Mouse (Mus musculus): ENCODE results near the gene Ptgr2. TPM values are rescaled to one million over a fixed set of nuclear protein-coding genes. Genes with fewer than 3 reads are reported as not detected.
"Not testable (repeated sequence)": the region's sequence is repeated elsewhere in the genome, so short reads cannot be mapped to it uniquely, and the experiment has no call there.

The Ptgr2 gene
- total RNA-seq, 4 experiments from 2014 or later: 216 to 264 (median 243) TPM

GRCm38 (mm10) chr12:84304101-84304500, 19.1 kb downstream of the Ptgr2 start:
- DNase-seq (ENCODE audit: low spot score): no peak

DNA sequence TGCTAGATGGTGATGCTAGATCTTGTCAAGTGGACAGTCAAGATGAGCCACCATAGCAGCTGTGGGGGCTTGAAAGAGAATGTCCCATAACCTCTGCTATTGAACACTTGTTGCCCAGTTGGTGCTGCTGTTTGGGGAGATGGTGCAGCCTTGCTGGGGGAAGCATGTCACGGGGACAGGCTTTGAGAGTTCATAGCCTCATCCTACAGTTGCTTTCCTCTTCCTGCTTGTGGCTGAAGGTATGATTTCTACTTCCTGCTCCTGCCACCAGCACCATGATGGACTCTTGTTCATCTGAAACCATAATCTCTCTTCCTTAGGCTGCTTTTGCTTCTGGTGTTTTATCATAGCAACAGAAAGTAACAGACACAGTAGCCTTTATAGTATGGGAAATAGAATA, 19.5 kb downstream of the Ptgr2 start:
- DNase-seq (ENCODE audit: low spot score): no peak

- DNase-seq (ENCODE audit: low spot score): no peak
Measured at GRCm38 (mm10) chr12:84311306-84311705, 26.3 kb downstream of the Ptgr2 start.

GRCm38 (mm10) chr12:84316006-84316405, 31.0 kb downstream of the Ptgr2 start:
- peak; percentile 20 for DNase-seq (ENCODE audit: low spot score)

DNA sequence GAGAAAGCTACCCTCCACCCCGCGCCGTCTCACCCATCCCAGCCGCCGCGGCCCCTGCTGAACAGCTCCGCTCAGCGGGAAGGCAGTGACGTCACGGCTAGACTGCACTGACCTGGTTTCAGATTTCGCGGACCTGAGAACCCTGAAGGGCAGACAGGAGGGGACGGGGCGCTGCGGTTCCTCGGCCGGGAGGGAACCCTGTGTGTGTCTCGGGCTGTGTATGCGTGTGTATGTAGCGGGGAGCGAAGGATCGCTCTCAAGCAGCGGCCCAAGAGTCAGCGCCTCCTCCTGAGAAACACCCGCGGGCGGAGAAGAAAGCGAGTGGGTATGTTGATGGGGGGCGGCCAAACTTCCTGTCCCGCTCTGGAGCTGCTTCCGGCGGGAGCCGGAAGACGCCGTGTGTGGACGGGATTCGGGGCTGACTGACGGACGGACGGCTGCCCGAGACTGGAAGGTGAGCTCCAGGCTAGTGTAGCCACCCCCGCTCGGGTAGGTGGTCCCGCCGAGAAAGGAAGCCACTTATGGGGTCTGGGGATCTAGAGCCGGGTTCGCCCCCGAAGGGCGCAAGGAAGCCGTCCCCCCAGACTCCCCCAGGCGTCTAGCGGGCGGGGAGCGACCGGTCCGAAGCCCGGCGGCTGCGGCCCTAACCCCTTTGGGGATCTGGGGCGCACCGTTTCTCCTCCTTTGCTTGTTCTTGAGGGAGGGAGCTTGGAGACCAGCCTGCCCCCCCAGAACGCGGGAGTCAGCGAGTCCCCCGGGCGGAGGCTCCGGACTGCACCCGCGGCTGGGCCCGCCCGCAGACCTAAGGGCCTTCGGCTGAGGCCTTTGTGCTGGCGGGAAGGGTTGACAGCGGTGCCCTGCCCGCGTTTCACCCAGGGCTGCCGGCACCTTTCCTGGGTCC, 31.9 kb downstream of the Ptgr2 start, which contains the start of gene Zfp410:
TSS of gene Zfp410 (plus strand) at position 132 of the 901 bp plus-strand sequence.
- peak; percentile 87 for DNase-seq (ENCODE audit: low spot score)

DNA sequence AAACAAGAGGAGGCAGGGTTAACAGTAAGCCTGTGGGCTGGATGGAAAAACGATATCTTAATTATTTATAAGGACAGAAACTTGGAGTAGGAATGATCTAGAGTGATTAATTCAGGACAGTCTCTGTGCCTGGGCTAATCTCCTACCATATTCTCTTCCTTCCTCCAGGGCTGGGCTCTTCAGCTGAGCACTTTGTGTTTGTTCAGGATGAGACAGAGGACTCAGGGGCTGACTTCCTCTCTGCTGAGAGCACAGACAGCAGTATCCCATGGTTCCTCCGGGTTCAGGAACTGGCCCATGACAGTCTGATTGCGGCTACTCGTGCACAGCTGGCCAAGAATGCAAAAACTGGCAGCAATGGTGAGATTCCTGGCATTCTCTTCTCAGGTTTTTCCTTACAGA, 42.1 kb downstream of the Ptgr2 start:
- peak; percentile 43 for DNase-seq (ENCODE audit: low spot score)

DNA sequence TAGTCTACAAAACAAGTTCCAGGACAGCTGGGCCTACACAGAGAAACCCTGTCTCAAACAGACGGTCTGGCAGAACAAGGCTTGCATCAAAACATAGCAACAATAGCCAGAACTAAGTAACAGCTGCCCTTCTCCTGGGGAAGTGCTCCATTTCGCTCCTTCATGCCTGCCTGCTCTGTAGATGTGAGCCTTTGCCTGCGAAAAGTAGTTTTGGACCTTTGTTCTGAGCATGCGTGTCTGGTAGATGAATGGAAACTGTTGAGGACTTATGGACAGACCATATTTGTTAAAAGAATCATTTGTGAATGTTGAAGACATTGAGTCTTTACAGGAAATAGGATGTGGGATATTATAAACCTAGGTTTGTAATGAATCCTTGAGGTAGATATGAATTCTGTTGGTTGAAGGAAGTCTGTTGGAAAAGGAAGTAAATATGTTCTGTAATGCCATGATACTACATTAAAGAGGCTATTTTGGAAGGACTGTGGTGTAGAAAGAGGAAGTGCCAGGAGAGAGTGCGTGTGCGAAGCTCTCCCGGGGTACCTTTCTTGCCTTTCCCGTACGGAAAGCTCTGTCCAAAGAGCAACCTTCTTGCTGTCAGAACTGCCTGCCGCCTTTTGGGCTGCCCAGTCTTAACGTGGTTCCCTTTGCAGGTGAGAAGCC, 52.1 kb downstream of the Ptgr2 start:
- DNase-seq (ENCODE audit: low spot score): no peak

- no peak for DNase-seq (ENCODE audit: low spot score)
Measured at GRCm38 (mm10) chr12:84347192-84347591, 62.2 kb downstream of the Ptgr2 start.

- DNase-seq (ENCODE audit: low spot score): not testable (repeated sequence)
Measured at GRCm38 (mm10) chr12:84358699-84359098, 73.7 kb downstream of the Ptgr2 start.

DNA sequence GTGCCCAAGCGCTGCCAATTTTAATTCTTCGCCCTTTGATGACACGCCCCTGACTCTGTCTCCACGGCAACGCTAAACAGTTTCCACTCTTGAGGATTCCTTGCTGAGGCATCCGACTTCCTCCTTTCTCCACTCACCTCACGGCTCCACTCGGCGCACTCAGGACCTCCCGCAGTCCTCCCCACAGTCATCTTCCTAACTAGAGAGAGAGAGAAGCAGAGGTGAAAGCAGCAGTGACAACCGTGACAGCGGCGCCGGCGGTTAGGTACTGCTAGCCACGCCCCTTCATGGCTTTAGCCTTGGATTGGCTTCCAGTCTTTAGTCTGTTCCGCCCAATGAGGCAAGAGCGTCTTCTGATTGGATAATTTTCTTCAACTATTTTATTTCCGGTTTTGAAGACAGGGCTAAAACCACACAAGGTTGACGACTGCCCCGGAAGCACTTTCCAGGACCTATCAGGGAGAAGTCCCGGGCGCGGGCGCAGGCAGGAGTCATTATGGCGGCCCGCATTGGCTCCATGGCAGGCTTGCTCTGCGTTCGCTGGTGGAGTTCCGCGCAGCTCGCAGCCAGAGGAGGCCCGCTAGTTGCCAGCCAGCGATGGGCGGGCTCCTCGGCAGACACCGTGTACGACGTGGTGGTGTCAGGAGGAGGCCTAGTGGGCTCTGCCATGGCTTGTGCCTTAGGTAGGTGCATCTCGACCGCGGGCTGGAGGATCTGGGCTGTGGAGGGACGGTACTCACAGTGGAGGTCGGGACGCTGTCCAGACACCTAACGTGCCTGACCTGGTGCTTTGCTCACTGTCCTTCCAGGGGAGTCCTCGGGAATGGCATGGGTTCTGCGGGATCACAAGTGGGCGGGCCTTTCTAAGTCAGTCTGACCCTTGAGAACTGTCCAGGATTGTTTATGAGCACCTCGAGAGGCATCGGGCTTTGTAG, 76.8 kb downstream of the Ptgr2 start, which contains the start of the genes Coq6 and Fam161b:
TSS of gene Coq6 (plus strand) at position 103 of the 935 bp plus-strand sequence.
TSS of gene Fam161b (minus strand) at position 279 of the 935 bp plus-strand sequence.
- DNase-seq (ENCODE audit: low spot score): peak; percentile 97

DNA sequence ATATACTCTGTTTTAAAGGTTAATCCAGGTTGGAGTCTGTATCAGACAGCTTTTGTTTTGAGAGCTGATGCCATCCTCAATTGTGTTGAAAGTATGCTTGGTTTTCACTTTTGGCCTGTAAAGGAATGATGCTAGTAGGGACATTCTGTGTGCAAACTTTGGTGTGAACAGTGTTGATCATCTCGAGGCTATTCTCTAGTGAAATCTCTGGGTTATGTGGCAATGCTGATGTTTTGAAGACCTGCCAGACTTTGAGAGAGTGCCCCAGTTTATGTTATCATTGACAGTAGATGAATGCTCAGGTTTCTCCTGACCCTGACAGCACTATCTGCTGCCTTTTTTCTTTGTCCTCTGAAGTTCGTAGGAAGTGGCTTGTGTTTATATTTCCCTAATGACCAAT, 77.8 kb downstream of the Ptgr2 start:
- DNase-seq (ENCODE audit: low spot score): no peak

DNA sequence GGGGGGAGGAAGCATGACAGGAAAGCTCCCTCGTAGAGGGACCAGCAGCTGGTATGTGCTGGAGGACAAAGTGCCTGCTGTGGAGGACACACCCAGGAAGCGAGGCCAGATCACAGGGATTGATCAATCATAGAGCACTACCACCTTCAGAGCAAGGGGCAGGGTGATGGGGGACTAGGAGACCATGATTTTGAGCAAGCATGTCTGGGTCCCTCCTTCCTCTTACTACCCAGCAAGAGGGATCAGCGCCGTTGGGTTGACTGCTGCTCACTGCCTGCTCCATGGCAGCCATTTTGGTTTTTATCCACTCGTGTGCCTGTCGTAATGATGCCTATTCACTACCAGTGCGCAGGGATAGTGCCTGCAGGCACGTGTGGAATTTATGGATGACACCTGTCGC, 79.3 kb downstream of the Ptgr2 start:
- no peak for DNase-seq (ENCODE audit: low spot score)

- DNase-seq (ENCODE audit: low spot score): no peak
Measured at GRCm38 (mm10) chr12:84365137-84365536, 80.1 kb downstream of the Ptgr2 start.

Other genes with a start within 250 kb of the Ptgr2 start
- 1 to 10 TPM in 3 of 4 experiments, under 1 TPM in 1; 0.73 to 1.5 (median 1.3) TPM for gene Acot4, start 246.9 kb upstream of the Ptgr2 start, total RNA-seq (2022)
- under 1 TPM in 1 of 4 experiments, not detected in 3; 0.81 TPM for gene Gm49366, start 246.3 kb upstream of the Ptgr2 start, total RNA-seq (2022)
- gene Acot3, start 233.1 kb upstream of the Ptgr2 start, total RNA-seq (2022): 1 to 10 TPM in 1 of 4 experiments, under 1 TPM in 3; 0.38 to 1.4 (median 0.95) TPM
- not detected for gene Acot5, start 215.9 kb upstream of the Ptgr2 start, total RNA-seq (2022)
- gene Acot6, start 184.6 kb upstream of the Ptgr2 start, total RNA-seq (2022): 1 to 10 TPM; 1.9 to 2.8 (median 2.4) TPM
- gene Dnal1, start 170.9 kb upstream of the Ptgr2 start, total RNA-seq (2022): 1 to 10 TPM; 6.2 to 7.8 (median 7.0) TPM
- gene Pnma1, start 136.7 kb upstream of the Ptgr2 start, total RNA-seq (2022): under 1 TPM in 2 of 4 experiments, not detected in 2; 0.11 TPM
- 10 to 100 TPM; 13.1 to 17.5 (median 14.5) TPM for gene Elmsan1, start 66.4 kb upstream of the Ptgr2 start, total RNA-seq (2022)
- gene Zfp410, start 31.6 kb downstream of the Ptgr2 start, total RNA-seq (2022): 10 to 100 TPM; 18.9 to 20.2 (median 19.5) TPM
- 100 to 1,000 TPM in 2 of 4 experiments, 10 to 100 TPM in 2; 99.6 to 103 (median 101) TPM for gene Coq6, start 76.4 kb downstream of the Ptgr2 start, total RNA-seq (2022)
- 10 to 100 TPM in 3 of 4 experiments, 1 to 10 TPM in 1; 9.8 to 13.2 (median 11.0) TPM for gene Fam161b, start 76.6 kb downstream of the Ptgr2 start, total RNA-seq (2022)
- 100 to 1,000 TPM in 1 of 4 experiments, 10 to 100 TPM in 3; 69.5 to 108 (median 85.9) TPM for gene Entpd5, start 123.8 kb downstream of the Ptgr2 start, total RNA-seq (2022)
- 1 to 10 TPM in 3 of 4 experiments, under 1 TPM in 1; 0.92 to 2.3 (median 1.4) TPM for gene Bbof1, start 123.8 kb downstream of the Ptgr2 start, total RNA-seq (2022)
- 10 to 100 TPM in 2 of 4 experiments, 1 to 10 TPM in 2; 9.4 to 12.7 (median 11.1) TPM for gene Rnf113a2, start 132.0 kb downstream of the Ptgr2 start, total RNA-seq (2022)
- gene Aldh6a1, start 165.8 kb downstream of the Ptgr2 start, total RNA-seq (2022): 100 to 1,000 TPM; 220 to 268 (median 246) TPM
- gene Lin52, start 166.2 kb downstream of the Ptgr2 start, total RNA-seq (2022): 10 to 100 TPM; 11.2 to 13.4 (median 12.9) TPM

Data from heart, adult 8-10 months (tissue).